Mouse (Mus musculus): ENCODE data around the gene Rsph14.

GRCm38 (mm10) chr10:74966850-74967451 is 65.4 kb downstream of the Rsph14 start, which contains the start of gene Gnaz:
- TF ChIP-seq CTCF (IDR thresholded peaks at IDR 0.05; ENCODE audit: low read depth, low read length), result no peak
- TF ChIP-seq POLR2A (IDR thresholded peaks at IDR 0.05; ENCODE audit: borderline replicate concordance, low read depth, low read length), result no peak

Data from bone marrow macrophage, adult 2 months (primary cell).